Mouse (Mus musculus) gastrocnemius, postnatal 36 days (tissue): ENCODE data around the gene Dnah17. TPM values are rescaled to one million over a fixed set of nuclear protein-coding genes. Genes with fewer than 3 reads are reported as not detected.

Experiments
- DNase-seq, 2 experiments: peaks; one replicate each; pipeline ENCODE4 v3.0.0; 2022
- intact Hi-C: fragments of 180-260 bp; cut with DNase I; formaldehyde crosslinking; loops from one replicate; pipeline ENCODE4 v1.15.1; 2025
- total RNA-seq, 2 experiments: library from RNA; stranded (reverse); gene quantifications; 2 replicates each; pipeline ENCODE4 v1.2.3; 2021

Dnah17 gene
- total RNA-seq, 2 experiments from 2014 or later: 0.10 to 0.22 TPM

- peak; percentile 37 to 38 for DNase-seq
- intact Hi-C loops: no loop called here
These were observed 15.4 kb upstream of the Dnah17 start for GRCm38 (mm10) chr11:118145771-118146351.

GRCm38 (mm10) chr11:118145092-118145491 lies 14.7 kb upstream of the Dnah17 start:
- intact Hi-C loops: no loop called here
- no peak for DNase-seq

GRCm38 (mm10) chr11:118143731-118144130 lies 13.3 kb upstream of the Dnah17 start:
- intact Hi-C loops: no loop called here
- DNase-seq: no peak

DNA sequence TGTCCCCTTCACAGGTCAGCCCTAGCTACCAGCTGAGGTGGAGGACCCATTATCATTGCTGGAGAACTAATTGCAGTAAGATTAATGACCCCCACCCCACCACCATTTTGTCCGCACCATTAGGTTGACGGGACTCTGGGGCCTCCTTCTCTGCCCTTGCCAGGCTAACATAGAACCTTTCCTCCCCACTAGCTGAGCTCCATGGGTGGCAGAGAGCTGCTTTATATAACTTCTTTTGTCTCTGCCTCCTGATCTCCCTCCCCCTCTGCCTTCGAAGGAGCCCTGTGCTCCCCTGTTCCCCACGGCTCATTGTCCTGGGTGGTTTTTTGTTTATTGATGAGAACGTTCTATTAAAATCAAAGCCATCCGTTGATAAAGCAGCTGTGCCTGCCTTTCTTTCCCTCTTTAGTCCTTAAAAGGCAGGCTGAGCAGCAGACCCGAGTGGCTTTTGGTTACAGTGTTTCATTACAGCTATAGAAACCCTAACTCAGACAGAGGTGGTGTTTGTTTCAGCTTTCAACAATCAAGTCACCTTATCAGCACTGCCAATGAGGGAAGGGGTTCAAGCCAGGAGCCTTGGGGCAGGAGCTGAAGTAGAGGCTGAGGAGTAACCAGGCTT lies 12.2 kb upstream of the Dnah17 start:
- DNase-seq: no peak
- intact Hi-C loops: no loop called here

DNA sequence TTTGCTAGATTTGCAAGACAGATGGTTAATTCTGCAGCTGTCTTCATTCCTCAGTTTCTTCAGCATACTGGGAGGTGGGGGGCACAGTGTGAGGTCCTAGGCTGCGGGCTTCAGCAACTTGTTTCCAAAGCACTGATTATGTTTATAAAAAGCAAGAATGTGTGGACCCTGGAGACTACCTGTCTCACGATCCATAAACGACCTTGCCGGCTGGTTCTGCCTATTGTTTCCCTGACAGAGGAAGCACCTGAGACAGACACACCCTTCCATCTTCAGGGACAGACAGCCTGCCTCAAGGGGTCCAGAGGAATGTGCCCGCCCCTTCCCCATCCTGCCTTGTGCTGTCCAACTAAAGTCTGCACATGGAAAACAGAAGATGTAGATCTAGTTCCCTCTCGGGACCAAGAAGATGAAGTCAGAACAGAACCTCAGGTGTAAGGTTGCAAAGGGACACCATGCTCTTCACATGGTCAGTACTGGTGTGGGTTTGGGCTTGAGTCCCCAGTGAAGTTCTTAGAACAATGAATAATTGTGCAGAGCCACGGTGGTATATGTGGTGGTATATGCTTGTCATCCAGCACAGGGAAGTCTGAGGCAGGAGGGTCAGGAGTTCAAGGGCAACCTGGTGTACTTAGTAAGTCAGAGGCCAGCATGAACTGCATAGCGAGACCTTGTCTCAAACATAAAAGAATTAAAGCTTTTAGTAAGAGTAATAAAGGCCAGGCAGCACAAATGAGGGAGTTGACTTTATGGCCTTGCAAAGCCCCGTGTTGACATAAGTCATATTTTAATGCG lies 10.5 kb upstream of the Dnah17 start:
- no peak for DNase-seq
- intact Hi-C loops: no loop called here

DNA sequence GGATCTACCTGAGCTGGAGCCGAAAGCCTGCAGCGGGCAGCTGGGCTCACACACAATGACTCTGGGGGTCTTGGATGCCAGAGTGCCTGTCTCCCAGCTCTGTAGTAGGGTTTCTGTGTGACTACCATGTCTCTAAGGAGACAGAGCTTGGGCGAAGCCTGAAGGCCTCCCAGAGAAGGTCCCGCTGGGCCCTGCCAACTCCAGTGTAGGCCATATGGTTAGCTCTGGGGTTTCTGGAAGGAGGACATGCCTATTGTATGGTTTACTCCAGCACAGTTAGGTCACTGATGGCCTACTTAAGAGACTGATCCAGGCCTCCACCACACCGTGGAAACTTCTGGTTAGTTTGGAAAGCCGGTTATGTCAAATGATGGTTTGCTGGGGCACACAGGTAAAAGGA lies 7.9 kb upstream of the Dnah17 start:
- DNase-seq: no peak
- intact Hi-C loops: no loop called here

GRCm38 (mm10) chr11:118136172-118136632 lies 5.8 kb upstream of the Dnah17 start:
- intact Hi-C loops: no loop called here
- DNase-seq: no peak

GRCm38 (mm10) chr11:118135271-118135670 lies 4.8 kb upstream of the Dnah17 start:
- intact Hi-C loops: no loop called here
- no peak for DNase-seq

DNA sequence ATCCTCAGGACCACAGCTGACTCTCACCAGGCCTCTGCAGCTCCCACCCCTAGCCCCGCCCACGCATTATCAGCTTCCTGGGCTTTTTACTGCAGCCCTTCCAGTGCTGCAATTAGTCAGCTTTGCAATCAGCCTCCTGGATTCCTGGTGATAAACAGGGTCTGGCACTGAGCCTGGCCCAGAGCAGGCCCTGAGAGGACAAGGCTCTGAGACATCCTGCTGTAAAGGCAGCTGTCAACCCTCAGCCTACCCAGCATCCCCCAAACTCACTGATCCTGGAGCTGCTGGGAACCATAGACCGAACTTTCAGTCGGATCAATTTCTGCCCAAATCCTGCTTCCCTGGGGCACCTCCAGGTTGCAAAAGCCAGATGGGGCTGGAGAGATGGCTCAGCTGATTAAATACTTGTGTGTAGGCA lies 3.3 kb upstream of the Dnah17 start:
- intact Hi-C loops: no loop called here
- DNase-seq: no peak

DNA sequence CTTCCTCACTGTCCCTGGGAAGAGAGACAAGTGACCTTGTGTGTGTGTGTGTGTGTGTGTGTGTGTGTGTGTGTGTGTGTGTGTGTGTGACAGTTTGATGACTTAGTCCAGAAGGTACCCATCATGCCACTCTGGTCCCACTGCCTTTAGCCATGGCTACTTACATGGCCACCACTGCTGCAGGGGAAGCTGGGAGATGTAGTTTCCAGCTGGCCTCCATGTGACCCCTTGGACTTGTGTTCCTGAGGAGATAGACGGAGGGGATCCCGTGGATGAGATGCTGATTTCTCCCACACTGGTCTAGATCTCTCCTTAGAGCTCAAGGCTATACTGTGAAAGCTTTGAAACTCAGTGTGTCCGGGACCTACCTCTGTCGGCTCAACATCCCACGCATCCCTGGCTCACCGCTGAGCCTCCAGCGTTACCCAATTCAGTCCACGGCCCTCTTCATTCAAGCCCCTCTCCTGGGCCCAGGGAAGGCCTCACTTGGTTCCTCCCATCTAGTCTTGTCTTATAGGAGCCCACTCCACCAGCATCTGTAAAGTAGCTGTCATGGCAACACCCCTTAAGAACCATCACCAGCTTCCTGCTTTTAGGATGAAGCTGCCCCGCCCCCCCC lies 2.8 kb upstream of the Dnah17 start:
- intact Hi-C loops: no loop called here
- no peak for DNase-seq

DNA sequence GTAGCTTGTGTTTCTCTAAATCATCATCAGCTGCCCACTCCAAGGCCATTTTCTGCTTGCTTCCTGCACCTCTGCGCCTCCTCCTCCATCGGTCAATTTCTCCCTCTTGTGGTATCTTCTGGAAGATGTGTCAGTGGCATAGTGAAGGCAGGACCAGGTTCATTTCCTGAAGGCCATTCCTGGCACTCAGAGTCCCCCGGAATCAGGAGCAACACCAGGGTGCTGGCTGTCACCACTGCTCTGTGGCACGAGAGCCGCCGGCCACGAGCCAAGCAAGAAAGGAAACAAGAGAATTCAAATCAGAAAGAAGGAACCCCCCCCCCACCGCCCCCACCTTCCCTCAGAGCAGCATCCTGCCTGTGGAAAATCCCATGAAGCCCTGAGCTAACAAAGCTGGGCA lies 1.7 kb upstream of the Dnah17 start:
- intact Hi-C loops: no loop called here
- DNase-seq: no peak

GRCm38 (mm10) chr11:118129812-118130211 lies 622 bp downstream of the Dnah17 start:
- no peak for DNase-seq
- intact Hi-C loops: no loop called here

GRCm38 (mm10) chr11:118121592-118121991 lies 8.8 kb downstream of the Dnah17 start:
- DNase-seq: no peak
- intact Hi-C loops: no loop called here

DNA sequence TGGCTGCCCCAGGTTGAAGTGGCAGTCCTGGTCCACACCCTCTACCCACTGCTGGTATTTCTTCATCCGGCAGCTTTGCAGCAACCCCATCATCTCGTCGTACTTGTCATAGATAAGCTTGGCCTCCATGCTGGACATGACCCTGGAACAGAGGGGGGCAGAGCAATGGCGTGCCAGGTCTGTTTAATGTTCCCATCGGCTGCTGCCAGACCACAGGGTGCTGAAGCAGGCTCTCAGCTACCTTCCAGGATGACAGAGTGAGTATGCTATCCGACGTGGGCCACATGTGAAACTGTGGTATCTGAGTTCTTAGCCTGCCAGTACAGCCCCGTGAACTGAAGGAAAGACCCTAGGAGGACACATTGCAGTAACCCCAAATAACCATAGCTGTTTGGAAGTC lies 11.7 kb downstream of the Dnah17 start:
- intact Hi-C loops: no loop called here
- no peak for DNase-seq

GRCm38 (mm10) chr11:118114581-118115110 lies 15.8 kb downstream of the Dnah17 start:
- no peak for DNase-seq
- intact Hi-C loops: no loop called here

DNA sequence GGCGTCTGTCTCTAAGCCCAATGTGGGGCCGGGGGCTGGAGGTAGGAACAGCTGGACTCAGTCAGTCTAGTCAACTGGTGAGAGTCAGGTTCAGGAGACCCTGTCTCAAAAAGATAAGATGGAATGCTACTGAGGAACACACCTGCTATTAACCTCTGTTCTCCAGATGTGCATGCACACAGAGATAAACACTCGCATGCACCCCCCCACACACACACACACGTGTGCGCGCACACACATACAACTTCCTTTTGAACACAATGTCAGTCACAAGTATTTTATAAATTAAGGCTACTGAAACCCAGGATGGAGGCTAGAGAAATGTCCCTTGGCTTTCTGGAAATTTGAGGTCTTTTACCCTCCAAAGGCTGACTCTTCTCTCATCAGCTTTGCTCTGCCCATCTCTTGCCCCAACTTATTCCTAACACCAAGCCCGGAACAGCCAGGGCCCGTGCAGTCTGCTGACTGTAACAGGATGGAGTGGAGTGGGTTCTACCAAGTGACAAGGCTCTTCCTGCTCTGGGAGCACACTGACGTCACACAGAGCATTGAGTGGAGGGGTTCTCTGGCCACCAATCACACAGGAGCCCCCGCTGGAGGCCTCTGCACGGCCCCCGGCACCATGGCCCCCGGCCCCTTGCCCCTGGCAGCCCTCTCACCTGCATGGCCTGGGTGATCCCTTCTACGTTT lies 16.8 kb downstream of the Dnah17 start:
- intact Hi-C loops: no loop called here
- no peak for DNase-seq

DNA sequence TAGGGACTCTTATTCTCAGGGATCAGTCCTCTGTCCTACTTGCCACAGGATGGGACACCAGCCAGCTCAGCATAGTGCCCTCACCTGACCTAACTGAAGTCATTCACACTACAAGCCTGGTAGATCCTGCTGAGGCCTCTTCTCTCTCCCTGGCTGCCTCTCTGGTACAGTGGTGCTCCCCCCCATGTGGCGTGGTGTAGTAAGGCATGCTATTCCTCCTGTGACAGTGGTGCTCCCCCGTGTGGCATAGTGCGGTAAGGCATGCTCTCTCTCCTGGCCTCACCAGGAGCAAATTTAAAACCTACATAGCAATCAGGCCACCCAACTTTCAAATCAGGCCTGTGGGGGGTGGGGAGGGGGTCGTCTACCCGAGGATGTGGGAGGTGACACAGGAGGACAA lies 26.4 kb downstream of the Dnah17 start:
- intact Hi-C loops: loop anchor here (1.0 to 5.0 kb wide), 3 partner anchors 117 to 234 kb away; no protein-coding TSS in a partner anchor
- DNase-seq: peak; percentile 76 to 82

- intact Hi-C loops: loop anchor here (2.0 to 5.0 kb wide), 2 partner anchors 21 to 164 kb away; no protein-coding TSS in a partner anchor
- no peak for DNase-seq
These were observed 27.1 kb downstream of the Dnah17 start for GRCm38 (mm10) chr11:118103383-118103782.

GRCm38 (mm10) chr11:118102838-118103237 lies 27.6 kb downstream of the Dnah17 start:
- intact Hi-C loops: loop anchor here (2.0 to 5.0 kb wide), 2 partner anchors 20 to 164 kb away; no protein-coding TSS in a partner anchor
- DNase-seq: peak; percentile 86 to 87

DNA sequence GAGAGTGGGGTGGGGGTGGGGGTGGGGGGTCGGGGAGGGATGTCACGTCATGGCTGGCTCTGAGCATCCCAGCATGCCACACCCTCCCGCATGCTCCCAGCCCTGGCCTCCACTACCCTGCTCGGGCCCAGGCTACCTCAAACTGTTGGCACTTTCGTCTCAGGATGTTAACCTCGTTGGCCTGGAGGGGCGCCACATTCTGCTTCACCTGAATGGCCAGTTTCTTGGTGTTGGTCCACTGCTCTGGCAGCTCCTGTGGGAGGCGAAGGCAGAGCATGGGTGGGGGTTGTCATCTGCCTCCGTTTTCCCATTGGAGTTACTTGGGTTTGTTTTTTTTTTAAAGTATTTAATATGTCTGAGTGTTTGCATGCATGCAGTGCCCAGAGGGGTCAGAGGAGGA lies 29.3 kb downstream of the Dnah17 start:
- no peak for DNase-seq
- intact Hi-C loops: loop anchor here (5.0 kb wide), 1 partner anchor 166 kb away; no protein-coding TSS in a partner anchor
